Mouse (Mus musculus) myocyte (in vitro differentiated cells): ENCODE data around the gene Gm1113.

Experiments
- CEBPB ChIP-seq: IDR thresholded peaks from 2 replicates; pipeline ENCODE4 v1.6.1; 2011; ENCODE audit warnings: mild to moderate bottlenecking, moderate library complexity; ENCODE audit not compliant: poor library complexity, insufficient read depth, severe bottlenecking
- E2F4 ChIP-seq: IDR thresholded peaks from one replicate; pipeline ENCODE4 v1.6.1; 2011; ENCODE audit warnings: mild to moderate bottlenecking, control low read depth, moderate library complexity; ENCODE audit not compliant: insufficient read depth
- MAX ChIP-seq: IDR thresholded peaks from one replicate; pipeline ENCODE4 v1.6.1; 2011; ENCODE audit warnings: low read depth, mild to moderate bottlenecking, control low read depth
- MYOD1 ChIP-seq, 3 experiments: IDR thresholded peaks; one replicate each; pipeline ENCODE4 v1.6.1; 2011; ENCODE audit warnings: control low read depth in 2 of 3, low read depth in 2 of 3, mild to moderate bottlenecking in 2 of 3, moderate library complexity in 1 of 3; ENCODE audit not compliant: insufficient read length in 2 of 3, control insufficient read depth in 1 of 3
- MYOG ChIP-seq, 3 experiments: IDR thresholded peaks; one replicate each; pipeline ENCODE4 v1.6.1; 2011; ENCODE audit warnings: control low read depth in 2 of 3, low read depth in 2 of 3, mild to moderate bottlenecking in 2 of 3; ENCODE audit not compliant: insufficient read length in 2 of 3, control insufficient read depth in 1 of 3, insufficient read depth in 1 of 3
- POLR2A ChIP-seq: IDR thresholded peaks from one replicate; pipeline ENCODE4 v1.6.1; 2011; ENCODE audit warnings: low read depth, mild to moderate bottlenecking, control low read depth, moderate library complexity; ENCODE audit not compliant: insufficient read length
- POLR2AphosphoS2 ChIP-seq: IDR thresholded peaks from one replicate; pipeline ENCODE4 v1.6.1; 2011; ENCODE audit warnings: low read depth, control low read depth; ENCODE audit not compliant: insufficient read length
- REST ChIP-seq: IDR thresholded peaks from one replicate; pipeline ENCODE4 v1.6.1; 2011; ENCODE audit warnings: mild to moderate bottlenecking, control low read depth, moderate library complexity; ENCODE audit not compliant: insufficient read depth, insufficient read length
- TCF12 ChIP-seq: IDR thresholded peaks from one replicate; pipeline ENCODE4 v1.6.1; 2011; ENCODE audit warnings: mild to moderate bottlenecking, control low read depth; ENCODE audit not compliant: poor library complexity, insufficient read depth, severe bottlenecking
- TCF3 ChIP-seq: IDR thresholded peaks from one replicate; pipeline ENCODE4 v1.6.1; 2011; ENCODE audit warnings: low read depth, control low read depth; ENCODE audit not compliant: insufficient read length
- USF1 ChIP-seq: IDR thresholded peaks from one replicate; pipeline ENCODE4 v1.6.1; 2011; ENCODE audit warnings: low read depth, mild to moderate bottlenecking, control low read depth, moderate library complexity

- TF ChIP-seq MAX: no peak
- TF ChIP-seq POLR2A: no peak
- TF ChIP-seq POLR2AphosphoS2: no peak
- TF ChIP-seq USF1: no peak
- no peak for TF ChIP-seq REST
- no peak for TF ChIP-seq E2F4
- TF ChIP-seq MYOD1 (IDR thresholded peaks at IDR 0.05; ENCODE audit: control insufficient read depth in 1 of 3, insufficient read length in 2 of 3, low read depth in 2 of 3): peak in 2 of 3 experiments; percentile 19 to 55
- peak in 1 of 3 experiments; percentile 31 for TF ChIP-seq MYOG (IDR thresholded peaks at IDR 0.05; ENCODE audit: control insufficient read depth in 1 of 3, insufficient read depth in 1 of 3, insufficient read length in 2 of 3, low read depth in 2 of 3)
- TF ChIP-seq TCF3: no peak
- no peak for TF ChIP-seq CEBPB
- no peak for TF ChIP-seq TCF12
Measured at GRCm38 (mm10) chr9:35475394-35475793, 42.7 kb downstream of the Gm1113 start.
